Mouse (Mus musculus) liver, embryonic 14.5 days (tissue): ENCODE data around the gene Top2a.

Experiments used
- CTCF ChIP-seq: IDR thresholded peaks from 2 replicates; pipeline ENCODE4 v1.5.1; 2016; ENCODE audit warnings: antibody characterized with exemption, low read depth, control low read depth
- EP300 ChIP-seq: IDR thresholded peaks from 2 replicates; pipeline ENCODE4 v1.6.1; 2016; ENCODE audit warnings: antibody characterized with exemption, low read depth

DNA sequence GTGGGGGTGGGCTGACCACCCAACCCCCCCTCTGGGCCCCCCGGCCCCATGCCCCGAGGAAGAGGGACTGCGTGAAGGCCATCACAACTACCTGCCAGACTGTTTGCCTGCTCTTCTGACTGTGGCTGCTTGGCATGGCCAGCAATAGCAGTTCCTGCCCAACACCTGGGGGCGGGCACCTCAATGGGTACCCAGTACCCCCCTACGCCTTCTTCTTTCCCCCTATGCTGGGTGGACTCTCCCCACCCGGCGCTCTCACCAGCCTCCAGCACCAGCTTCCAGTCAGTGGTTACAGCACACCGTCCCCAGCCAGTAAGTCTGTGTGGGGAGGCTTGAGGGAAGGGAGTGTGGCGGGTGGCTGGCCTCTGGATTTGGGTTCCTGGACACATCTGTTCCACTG lies 73.5 kb downstream of the Top2a start:
- no peak for TF ChIP-seq CTCF
- no peak for TF ChIP-seq EP300
